Mouse (Mus musculus) MEL-GATA-1-ER (cell line): ENCODE data around the gene Ndufs1.
A peak's percentile ranks its signal among the peaks of the same experiment; 100 is the strongest.
"Not testable (repeated sequence)": the region's sequence is repeated elsewhere in the genome, so short reads cannot be mapped to it uniquely, and the experiment has no call there.

Experiments
- DNase-seq: peaks from one replicate; pipeline ENCODE4 v3.0.0-alpha.2; 2012; ENCODE audit warnings: low read depth; ENCODE audit errors: extremely low read depth

Gene Ndufs1

DNA sequence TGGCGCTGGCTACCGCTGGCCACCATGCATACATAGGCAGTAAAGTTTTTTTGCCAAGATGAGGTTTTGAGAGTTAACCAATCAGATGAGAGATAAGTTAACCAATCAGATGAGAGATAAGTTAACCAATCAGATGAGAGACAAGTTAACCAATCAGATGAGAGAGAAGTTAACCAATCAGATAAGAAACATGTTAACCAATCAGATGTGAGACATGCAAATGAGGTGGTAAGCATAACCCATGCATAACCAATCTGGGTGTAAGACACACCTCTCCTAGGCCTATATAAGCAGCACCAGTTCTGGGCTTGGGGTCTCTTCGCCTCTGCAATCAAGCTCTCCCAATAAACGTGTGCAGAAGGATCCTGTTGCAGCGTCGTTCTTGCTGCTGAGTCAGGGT is 8.8 kb upstream of the Ndufs1 start:
- DNase-seq, result not testable (repeated sequence)

DNA sequence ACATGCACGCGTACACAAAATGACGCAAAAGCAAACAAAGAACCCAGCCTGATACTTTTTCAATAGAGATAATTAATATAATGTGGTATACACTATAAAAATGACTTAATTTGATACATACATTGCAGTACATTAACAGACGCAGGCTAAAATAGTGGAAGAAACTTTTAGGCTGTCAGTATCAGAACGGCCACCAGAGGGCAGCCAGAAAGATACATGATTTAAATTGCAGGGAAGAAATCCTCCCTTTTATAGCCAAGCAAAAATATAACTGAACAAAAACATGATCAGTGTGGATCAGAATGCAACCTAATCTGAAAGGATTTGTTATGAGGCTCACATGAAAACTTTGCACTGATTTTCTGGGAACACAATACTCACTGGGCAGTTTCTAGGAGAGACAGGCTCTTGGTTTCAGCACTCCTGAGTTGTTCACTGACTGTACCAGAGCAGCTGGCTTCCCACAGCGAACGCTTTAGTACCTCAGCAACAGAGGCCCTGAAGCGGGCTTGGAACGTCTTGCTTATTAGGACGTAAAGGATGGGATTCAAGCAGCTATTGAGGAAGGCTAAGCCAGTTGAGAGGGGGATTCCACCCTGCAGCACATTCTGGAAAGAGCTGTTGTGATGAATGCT is 6.1 kb upstream of the Ndufs1 start:
- peak; percentile 77 for DNase-seq

DNA sequence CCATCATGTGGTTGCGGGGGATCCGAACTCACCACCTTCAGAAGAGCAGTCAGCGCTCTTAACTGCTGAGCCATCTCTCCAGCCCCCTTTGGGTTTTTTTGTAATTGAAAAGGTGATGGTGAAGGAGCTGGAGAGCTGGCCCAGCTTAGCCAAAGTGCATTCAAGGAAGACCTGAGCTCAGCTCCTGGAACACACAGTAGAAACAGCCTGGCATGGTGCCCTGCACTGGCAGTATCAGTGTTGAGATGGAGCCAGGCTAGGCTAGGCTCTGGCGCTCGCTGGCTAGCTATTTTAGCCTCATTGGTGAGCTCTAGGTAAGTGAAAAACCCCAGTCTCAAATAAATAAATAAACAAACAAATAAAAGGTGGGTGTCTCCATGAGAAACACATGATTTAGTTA is 5.6 kb upstream of the Ndufs1 start:
- DNase-seq, result no peak

DNA sequence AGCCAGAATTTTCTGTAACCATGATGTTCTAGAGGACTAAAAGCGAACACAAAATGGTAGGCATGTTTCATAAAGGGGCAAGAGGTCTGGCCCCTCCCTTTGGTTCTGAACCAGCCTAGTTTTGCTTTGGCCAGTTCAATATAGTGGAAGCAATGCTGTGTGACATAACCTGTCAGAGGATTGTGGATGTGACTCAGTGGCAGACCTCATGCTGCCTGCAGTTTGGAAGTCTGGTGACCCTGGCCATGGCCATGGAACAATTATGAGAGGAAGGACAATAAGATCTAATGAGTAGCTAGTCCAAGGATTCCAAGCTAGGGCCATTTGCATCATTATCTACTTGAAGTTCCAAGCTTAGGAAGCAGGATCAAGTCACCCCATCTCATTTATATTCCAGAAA is 4.8 kb upstream of the Ndufs1 start:
- no peak for DNase-seq

DNA sequence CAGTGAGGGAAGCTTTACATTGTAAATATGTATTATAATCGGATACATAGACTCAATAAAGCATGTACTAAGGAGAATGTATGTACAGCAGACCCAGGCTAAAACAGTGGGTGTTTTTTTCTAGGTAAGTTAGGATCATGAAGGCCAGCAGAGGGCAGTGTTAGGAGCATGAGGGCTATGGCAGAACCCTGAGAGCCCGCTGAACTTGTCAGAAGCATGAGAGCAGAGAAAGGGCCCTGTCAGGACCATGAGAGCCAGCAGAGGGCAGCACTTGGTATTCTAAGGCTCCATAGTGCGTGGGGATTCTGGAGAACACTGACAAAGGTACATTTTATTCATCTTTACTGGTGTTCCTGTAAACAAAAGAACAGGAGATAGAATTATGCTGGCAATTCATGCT is 4.4 kb upstream of the Ndufs1 start:
- DNase-seq, result peak; percentile 99

DNA sequence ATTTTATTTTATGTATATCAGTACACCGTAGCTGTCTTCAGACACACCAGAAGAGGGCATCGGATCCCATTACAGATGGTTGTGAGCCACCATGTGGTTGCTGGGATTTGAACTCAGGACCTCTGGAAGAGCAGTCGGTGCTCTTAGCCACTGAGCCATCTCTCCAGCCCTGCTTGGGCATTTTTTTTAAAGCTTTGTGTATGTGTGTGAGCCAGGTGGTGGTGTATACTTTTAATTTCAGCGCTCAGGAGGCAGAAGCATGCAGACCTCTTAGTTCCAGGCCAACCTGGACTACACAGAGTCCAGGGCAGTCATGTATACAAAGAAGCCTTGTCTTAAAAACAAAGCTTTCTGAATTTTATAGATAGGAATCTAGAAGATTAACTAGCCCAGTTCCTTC is 3.9 kb upstream of the Ndufs1 start:
- DNase-seq, result not testable (repeated sequence)

DNA sequence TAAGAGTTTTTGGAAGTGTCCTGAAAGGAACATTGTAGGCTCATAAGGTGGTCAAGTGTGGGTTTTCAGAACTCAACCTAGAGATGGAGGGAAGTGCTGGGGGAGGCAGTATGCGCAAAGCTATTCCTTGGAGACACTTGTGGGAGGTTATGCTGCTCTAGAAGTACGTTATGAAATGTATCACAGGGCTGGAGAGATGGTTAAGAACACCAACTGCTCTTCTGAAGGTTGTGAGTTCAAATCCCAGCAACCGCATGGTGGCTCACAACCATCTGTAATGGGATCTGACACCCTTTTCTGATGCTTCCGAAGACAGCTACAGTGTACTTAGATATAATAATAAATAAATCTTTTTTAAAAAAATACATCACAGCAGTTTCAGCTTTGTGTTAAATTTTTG is 3.5 kb upstream of the Ndufs1 start:
- no peak for DNase-seq

DNA sequence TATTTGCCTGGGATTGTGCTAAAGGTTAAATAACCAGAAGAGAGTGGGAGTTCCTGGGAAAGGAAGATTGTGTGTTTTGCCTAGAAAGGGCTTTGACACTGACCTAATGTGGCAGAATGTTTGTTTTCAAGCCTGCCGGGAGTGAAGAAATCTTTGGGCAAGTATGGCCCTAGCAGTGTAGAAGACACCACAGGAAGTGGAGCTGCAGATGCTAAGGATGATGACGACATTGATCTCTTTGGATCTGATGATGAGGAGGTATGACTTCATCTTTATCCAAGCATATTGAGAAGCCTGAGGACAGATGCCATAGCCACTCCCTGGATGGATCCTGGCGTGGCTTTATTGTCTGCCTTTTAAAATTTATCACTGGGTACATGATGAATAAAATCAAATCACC is 1.7 kb upstream of the Ndufs1 start:
- DNase-seq, result no peak

DNA sequence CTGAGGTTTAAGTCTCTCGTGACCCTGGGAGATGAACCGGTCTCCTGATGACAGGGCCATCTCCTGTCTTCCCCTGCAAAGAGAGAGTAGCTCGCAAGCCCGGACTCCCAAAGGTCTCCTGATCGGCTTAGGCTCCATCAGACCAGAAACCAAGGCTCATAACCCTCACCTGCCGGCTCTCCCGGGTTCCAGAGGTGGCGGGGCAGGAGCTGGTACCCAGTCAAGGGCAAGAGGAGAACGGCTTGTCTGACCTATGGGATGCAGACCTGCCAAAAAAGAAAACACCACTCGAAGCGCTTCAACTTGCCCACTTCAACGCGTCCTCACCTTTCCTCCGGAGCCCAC is 402 bp downstream of the Ndufs1 start:
- DNase-seq, result no peak

DNA sequence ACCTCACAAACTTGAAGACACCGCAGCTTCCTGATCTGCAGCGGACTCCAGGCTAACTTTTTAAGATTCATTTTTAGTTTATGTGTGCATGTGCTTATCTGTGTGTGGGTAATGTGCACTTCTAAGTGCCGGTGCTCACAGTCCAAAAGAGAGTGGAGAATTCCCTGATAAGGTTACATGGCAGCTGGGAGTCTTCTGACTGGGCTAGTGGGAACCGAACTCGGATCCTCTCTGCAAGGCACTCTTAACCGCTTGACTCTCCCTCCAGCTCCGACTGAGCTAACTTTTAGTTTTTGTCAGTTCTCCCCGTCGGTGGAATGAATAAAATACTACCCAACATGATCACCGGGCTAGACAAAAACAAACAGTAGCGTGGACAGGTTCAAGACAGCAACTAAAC is 780 bp downstream of the Ndufs1 start:
- DNase-seq, result peak; percentile 60

DNA sequence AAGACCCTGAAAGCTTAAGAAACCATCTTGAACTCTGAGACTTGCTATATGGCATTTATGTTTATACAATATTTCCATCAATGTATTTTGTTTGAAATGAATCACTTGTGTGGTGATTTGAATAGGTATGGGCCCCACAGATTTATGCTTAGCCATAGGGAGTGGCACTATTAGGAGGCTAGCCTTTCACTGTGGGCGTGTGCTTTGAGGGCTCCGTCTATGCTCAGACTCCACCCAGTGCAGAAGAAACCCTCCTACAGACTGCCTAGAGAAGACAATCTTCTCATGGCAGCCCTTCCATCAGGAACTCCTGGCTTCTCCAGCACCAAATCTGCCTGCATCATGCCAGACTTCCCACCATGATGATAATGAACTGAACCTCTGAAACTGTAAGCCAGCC is 8.0 kb downstream of the Ndufs1 start:
- no peak for DNase-seq

DNA sequence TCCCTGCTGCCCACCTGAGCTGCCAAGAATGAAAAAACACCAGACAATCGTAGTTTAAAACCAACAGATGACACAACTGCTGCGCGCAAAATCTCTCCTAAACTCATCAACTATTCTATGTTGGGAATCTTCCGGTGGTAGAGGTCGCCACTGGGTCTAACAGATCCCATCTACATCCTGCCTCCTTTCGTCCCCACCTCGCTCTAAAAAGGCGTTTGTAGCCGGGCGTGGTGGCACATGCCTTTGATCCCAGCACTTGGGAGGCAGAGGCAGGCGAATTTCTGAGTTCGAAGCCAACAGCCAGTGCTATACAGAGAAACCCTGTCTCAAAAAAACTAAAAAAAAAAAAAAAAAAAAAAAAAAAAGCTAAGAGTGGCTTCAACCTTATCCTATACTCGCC is 36.4 kb downstream of the Ndufs1 start:
- no peak for DNase-seq

DNA sequence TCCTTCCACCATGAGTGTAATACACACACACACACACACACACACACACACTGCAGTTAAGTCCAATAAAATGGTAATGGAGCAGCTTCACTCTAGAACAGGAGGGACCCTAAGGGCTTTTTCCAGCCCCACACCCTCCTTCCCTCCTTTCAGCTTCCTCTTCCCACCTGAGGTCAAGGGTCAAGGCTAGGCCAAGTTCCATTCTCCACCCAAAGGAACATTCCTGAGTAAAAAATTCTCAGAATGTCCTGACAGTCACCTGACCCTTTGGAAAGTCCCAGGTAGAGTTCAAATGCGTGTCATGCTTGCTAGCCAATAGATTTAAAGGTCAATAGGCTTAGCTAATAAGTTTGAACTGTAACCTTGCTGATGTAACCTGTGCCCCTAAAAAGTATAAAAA is 38.0 kb downstream of the Ndufs1 start:
- DNase-seq, result not testable (repeated sequence)

DNA sequence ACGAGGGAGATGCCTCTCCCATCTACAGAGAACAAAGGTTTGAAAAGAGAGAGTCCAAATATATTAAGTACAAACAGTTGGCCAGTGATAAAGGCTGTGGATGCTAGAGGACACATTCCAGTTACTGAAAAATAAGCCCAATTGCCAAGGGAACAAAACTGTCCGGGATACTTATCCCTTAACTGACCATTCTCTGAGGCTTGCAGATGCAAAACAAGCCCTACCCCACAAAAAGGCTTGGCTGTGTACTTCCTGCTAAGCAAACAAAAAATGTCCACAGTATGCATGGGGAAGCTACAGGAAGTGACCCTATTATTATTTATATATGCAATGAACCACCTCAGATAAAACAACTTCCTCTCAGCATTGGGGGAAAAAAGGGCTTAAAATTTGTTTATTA is 38.7 kb downstream of the Ndufs1 start:
- no peak for DNase-seq

DNA sequence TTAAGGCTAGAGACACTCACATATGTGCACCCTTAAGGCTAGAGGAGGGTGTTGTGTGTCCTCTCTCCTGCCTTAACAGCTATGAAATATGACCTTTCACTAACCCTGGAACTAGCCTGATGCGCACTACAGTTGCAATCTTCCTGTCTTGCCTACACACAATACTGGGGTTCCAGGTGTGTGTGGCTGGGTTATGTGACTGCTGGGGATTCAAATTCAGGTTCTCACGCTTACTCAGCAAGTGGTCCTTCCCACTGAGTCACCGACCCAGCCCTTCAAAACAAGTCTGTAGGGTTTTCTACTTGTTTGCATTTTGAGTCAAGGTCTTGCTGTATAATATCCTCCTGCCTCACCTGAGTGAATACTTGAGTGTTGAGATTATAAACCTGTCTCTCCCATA is 42.1 kb downstream of the Ndufs1 start:
- no peak for DNase-seq

DNA sequence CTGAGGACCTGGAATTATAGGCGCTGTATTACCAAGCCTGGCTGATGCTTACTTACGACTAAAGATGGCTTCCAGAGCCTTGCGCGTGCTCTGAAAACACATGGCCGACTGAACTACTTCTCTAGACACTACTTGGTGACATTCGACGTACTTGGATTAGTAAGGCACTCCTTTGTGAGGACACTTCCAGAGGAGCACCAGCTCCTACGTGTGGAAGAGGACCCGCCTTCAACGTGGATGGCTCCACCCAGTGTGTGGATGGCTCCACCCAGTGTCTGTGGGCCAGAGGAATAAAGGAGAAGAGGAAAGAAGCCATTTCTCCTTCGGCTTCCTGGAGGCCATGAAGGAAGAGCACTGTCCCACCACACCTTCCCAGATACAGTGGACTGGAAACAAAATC is 44.9 kb downstream of the Ndufs1 start:
- DNase-seq, result no peak

DNA sequence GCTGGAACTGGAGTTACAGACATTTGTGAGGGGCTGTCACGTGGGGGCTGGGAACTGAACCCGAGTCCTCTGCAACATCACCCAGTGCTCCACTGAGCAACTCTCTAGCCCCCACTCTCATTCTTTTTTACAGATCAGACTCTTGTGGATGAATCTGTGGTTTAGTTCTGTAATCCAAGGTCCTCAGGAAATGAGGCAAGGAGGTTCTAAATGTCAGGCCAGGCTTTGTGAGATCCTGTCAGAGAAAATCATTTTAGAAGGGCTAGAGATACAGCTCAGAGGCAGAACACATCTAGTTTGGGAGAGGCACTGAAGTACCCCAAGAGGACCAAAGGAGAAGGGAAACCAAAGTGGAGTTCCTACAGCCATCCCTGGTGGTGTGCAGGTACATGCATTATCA is 45.8 kb downstream of the Ndufs1 start:
- DNase-seq, result no peak

DNA sequence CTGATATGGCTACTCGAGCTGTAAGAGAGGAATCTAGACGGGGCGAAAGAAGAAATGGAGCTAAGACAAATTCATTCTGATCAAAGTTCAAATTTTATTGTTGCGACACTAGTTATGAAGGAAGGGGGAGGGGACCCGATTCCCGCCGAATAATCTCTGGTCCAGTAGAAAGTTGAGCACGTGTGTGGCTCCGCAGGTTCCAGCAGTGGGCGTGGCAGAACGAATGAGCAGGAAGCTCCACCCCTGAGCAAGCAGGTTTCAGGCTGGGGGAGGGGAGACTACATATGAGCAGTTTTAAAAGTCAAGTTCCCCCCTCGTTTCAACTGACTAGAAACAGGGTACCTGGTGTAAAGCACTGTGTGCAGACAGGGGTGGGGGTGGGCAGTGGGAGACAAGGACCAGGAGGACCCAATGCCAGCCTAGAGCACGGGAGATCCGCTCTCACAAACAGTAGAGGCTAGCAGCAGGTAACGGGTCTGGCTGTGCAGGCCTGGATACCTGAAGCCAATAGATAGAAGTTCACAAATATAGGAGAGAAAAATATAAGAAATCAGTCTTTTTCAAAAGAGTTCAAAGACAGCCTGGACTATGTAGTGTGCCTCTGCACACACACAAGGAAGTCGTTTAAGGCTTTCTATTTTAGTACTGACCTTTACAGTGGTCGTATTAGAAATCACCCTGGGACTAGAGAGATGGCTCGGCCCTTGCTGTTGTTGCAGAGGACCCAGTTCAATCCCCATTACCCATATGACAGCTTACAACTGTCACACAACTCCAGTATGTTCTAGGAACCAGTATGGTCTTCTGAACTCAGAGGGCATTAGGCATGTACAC is 46.6 kb downstream of the Ndufs1 start:
- no peak for DNase-seq

DNA sequence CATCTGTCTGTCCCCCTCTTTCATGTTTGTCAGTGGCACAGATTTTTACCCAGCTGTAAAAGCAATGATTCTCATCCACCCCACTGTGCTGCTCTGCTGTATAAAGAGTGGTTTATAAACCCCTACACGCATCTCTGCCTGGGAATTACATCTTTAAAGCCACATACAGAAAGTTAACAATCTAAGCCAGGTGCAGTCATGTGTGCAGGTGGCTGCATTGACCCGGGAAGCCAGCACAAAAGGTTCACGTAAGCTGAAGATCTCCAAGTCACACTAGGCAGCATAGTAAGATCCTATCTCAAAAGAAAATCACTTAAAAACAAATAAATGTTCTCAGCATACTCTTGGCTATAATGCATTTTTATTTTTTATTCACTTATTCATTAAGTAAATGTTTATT is 47.4 kb downstream of the Ndufs1 start:
- DNase-seq, result no peak

DNA sequence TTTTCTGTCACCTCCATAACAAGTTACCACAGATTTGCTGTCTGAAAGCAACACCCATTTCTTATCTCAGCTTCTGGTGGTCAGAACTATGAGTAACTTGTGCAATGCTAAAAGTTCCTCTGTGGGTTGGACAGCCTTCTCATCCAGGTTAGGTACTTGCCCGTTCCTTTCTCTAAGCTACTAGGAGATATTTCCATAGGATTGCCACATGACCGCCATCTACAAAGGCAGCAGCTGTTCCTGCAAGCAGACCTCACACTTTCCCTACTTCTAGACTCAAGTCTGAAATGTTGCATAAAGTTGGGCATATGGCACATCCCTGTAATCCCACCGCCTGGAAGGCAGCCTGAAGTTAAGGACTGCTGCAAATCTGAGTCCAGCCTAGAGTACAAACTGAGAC is 50.4 kb downstream of the Ndufs1 start:
- DNase-seq, result no peak

DNA sequence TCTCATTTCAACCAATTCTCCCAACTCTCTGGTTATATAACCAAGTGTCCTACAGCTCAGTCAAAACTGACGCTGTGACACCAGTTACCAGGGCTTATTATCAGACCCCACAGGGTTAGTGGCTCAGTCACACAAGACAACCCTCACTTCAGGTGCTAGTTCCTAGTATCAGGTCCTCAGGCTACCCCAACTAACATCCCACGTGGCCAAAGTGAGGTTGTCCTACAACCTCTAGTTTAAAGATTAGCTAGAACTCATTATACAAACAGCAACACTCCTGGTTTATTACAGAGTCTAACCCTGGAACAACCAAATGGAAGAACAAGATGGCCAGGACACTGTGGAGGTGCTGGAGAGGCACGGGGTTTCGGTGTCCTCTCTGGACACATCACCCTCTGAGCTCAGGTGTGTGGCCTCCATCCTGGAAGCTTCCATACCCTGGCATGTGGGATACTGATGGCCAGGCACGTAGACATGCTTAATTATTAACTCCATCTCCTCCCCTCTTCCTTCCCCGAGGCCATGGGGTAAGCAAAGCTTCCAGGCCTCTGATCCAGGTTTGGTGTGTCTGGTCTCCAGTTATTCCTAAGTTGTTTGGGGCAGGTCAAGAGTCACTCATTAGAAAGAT is 52.7 kb downstream of the Ndufs1 start:
- DNase-seq, result no peak

DNA sequence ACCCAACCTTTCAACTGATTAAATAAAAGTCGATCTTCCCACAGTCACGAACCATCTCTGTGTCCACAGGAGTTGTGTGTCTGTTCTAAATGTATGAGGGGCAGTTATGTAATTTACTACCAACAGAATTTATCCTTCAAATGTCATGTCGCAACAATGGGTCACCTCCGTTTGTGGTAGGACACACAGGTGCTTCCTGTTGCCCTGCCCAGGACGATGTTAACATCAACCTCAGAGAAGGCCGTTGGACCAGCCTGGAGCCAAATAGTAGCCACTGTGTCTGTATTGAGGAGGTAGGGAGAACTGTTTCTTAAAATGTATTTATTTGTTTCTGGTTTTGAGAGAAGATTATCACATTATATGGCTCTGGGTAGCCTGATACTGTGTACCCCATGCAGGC is 54.6 kb downstream of the Ndufs1 start:
- DNase-seq, result no peak

DNA sequence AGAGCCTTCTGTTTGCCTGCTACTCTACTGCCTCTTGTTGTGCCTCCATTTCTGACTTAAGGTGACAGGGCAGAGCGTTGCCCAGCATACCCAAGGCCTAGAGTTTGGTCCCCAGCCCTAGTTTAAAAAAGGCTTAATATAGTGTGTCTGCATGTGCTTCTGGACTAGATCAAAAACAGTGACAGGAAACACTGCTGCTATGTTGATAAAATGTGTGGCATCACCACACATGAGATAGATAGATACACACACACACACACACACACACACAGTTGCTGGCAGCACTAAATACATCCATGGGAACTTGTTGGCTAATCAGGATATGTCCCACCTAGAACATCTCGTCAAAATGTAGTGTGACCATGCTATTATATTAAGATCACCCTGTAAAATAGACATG is 56.3 kb downstream of the Ndufs1 start:
- peak; percentile 65 for DNase-seq
